Mouse (Mus musculus) forebrain, postnatal 0 days (tissue): Measurements from ENCODE around the gene Arvcf. TPM values are rescaled to one million over a fixed set of nuclear protein-coding genes. Genes with fewer than 3 reads are reported as not detected.

Source experiments
- ATAC-seq: fragments of 200-750 bp; cut with Nextera tagmentation; 2 replicates; pipeline ENCODE4 v1.8.0; 2017; ENCODE audit warnings: mild to moderate bottlenecking, moderate library complexity
- DNase-seq: peaks from one replicate; pipeline ENCODE4 v3.0.0-alpha.2; 2015
- H3K27ac ChIP-seq: fragments of 300-500 bp; sonication (generic); 2 replicates; pipeline ENCODE4 v1.5.1; 2014; ENCODE audit warnings: low read depth, mild to moderate bottlenecking, antibody characterized with exemption, low read length, moderate library complexity, mixed read lengths
- H3K27me3 ChIP-seq: fragments of 300-500 bp; sonication (generic); 2 replicates; pipeline ENCODE4 v1.6.1; 2014; ENCODE audit warnings: mild to moderate bottlenecking, low read length, mixed read lengths; ENCODE audit not compliant: insufficient read depth
- H3K36me3 ChIP-seq: fragments of 300-500 bp; sonication (generic); 2 replicates; pipeline ENCODE4 v1.6.1; 2014; ENCODE audit warnings: mild to moderate bottlenecking, moderate library complexity; ENCODE audit not compliant: insufficient read depth
- H3K4me1 ChIP-seq: fragments of 300-500 bp; sonication (generic); 2 replicates; pipeline ENCODE4 v1.6.1; 2014; ENCODE audit warnings: antibody characterized with exemption; ENCODE audit not compliant: insufficient read depth
- H3K4me2 ChIP-seq: fragments of 300-500 bp; sonication (generic); 2 replicates; pipeline ENCODE4 v1.6.1; 2014; ENCODE audit warnings: low read depth, mild to moderate bottlenecking, moderate library complexity
- H3K4me3 ChIP-seq: fragments of 300-500 bp; sonication (generic); 2 replicates; pipeline ENCODE4 v1.5.1; 2014; ENCODE audit warnings: low read depth, low read length, mixed read lengths
- H3K9ac ChIP-seq: fragments of 300-500 bp; sonication (generic); 2 replicates; pipeline ENCODE4 v1.6.1; 2014; ENCODE audit warnings: mild to moderate bottlenecking
- H3K9me3 ChIP-seq: fragments of 300-500 bp; sonication (generic); 2 replicates; pipeline ENCODE4 v1.6.1; 2016; ENCODE audit warnings: low read length
- CTCF ChIP-seq: sonication (generic); IDR thresholded peaks from 2 replicates; pipeline ENCODE4 v1.5.1; 2016; ENCODE audit warnings: antibody characterized with exemption, control low read depth, low read depth
- WGBS: fragments of 180-500 bp; shearing (Covaris S2); extraction: QIAGEN DNeasy Blood & Tissue Kit; methylation state at CpG from one replicate; pipeline ENCODE4 v1.1.7; 2014; 5-methylcytosine and 5-hydroxymethylcytosine counted together
- polyA plus RNA-seq: library from polyadenylated mRNA; unstranded; fragments of >200 nt; fragmentation: Nextera tagmentation; extraction: Ambion mirVana; gene quantifications from 2 replicates; pipeline ENCODE4 v1.2.1, GENCODE M21; 2015
- total RNA-seq: library from RNA; depleted of rRNA; stranded (reverse); fragments of >200 nt; gene quantifications from 2 replicates; pipeline ENCODE4 v1.2.3, GENCODE M21; 2014

Arvcf gene
- total and polyA plus RNA-seq, 2 experiments from 2014 or later, result 42.8 to 120 TPM

GRCm38 (mm10) chr16:18342076-18342475 is 5.9 kb upstream of the Arvcf start:
- Histone ChIP-seq H3K27me3 (no peaks in the 10 kb centered on the region), H3K9me3 (no peaks in the 10 kb centered on the region), H3K4me1 (peaks cover 9% of the 10 kb centered on the region; the same call in 1 of the 2 replicates), H3K27ac (no peak overlapping the region), H3K4me3 (no peak overlapping the region), H3K4me2 (no peak overlapping the region), H3K9ac (no peak overlapping the region), H3K36me3 (peaks cover 11% of the 10 kb centered on the region; the same call in 1 of the 2 replicates)
- WGBS, result 88% methylated on average over 2 of the region's 2 CpGs
- TF ChIP-seq CTCF, result no peak
- DNase-seq (no peak), ATAC-seq (no peak)

GRCm38 (mm10) chr16:18342650-18343570 is 5.1 kb upstream of the Arvcf start:
- H3K9me3 ChIP-seq, result no peaks in the 10 kb centered on the region
- no peak for TF ChIP-seq CTCF
- no peaks in the 10 kb centered on the region for H3K27me3 ChIP-seq
- H3K36me3 ChIP-seq, result 0 out of 2 replicates have a peak, but pooled peaks cover 6% of the 10 kb centered on the region
- H3K27ac ChIP-seq, result peak overlapping the region; percentile 6; the same call in 1 of the 2 replicates
- WGBS, result 43% methylated on average over 9 of the region's 9 CpGs
- H3K9ac ChIP-seq, result peak overlapping the region; percentile 54
- ATAC-seq (no peak), DNase-seq (no peak)
- peak overlapping the region; percentile 56 for H3K4me3 ChIP-seq
- H3K4me2 ChIP-seq, result peak overlapping the region; percentile 76
- peaks cover 16% of the 10 kb centered on the region for H3K4me1 ChIP-seq

GRCm38 (mm10) chr16:18343778-18344177 is 4.2 kb upstream of the Arvcf start:
- Histone ChIP-seq H3K27me3 (no peaks in the 10 kb centered on the region), H3K9ac (peak overlapping the region; percentile 54), H3K36me3 (no peaks in the 10 kb centered on the region), H3K9me3 (no peaks in the 10 kb centered on the region), H3K4me2 (peak overlapping the region; percentile 76), H3K4me1 (peaks cover 16% of the 10 kb centered on the region), H3K4me3 (peak overlapping the region; percentile 56), H3K27ac (peak overlapping the region; percentile 68)
- WGBS, result under 1% methylated on average over 38 of the region's 38 CpGs
- ATAC-seq (peak; percentile 95), DNase-seq (peak; percentile 97)
- no peak for TF ChIP-seq CTCF

- H3K36me3 ChIP-seq, result no peaks in the 10 kb centered on the region
- no peaks in the 10 kb centered on the region for H3K27me3 ChIP-seq
- H3K4me3 ChIP-seq, result no peak overlapping the region
- H3K4me1 ChIP-seq, result peaks cover 19% of the 10 kb centered on the region
- TF ChIP-seq CTCF, result peak; percentile 87
- no peak overlapping the region for H3K9ac ChIP-seq
- ATAC-seq, result peak; percentile 19
- H3K4me2 ChIP-seq, result no peak overlapping the region
- DNase-seq, result peak; percentile 90
- WGBS, result 3% methylated on average over 3 of the region's 3 CpGs
- H3K9me3 ChIP-seq, result no peaks in the 10 kb centered on the region
- H3K27ac ChIP-seq, result no peak overlapping the region
Observed at GRCm38 (mm10) chr16:18345243-18345642, 2.7 kb upstream of the Arvcf start.

GRCm38 (mm10) chr16:18348601-18349175 is 706 bp downstream of the Arvcf start:
- DNase-seq (peak; percentile 45), ATAC-seq (peak; percentile 2; the same call in 1 of the 2 replicates)
- Histone ChIP-seq H3K9ac (peak overlapping the region; percentile 84), H3K36me3 (no peaks in the 10 kb centered on the region), H3K4me1 (peaks cover 10% of the 10 kb centered on the region), H3K27ac (peak overlapping the region; percentile 48; the same call in 1 of the 2 replicates), H3K9me3 (no peaks in the 10 kb centered on the region), H3K4me2 (peak overlapping the region; percentile 81), H3K27me3 (no peaks in the 10 kb centered on the region), H3K4me3 (peak overlapping the region; percentile 87)
- TF ChIP-seq CTCF, result peak; percentile 21; the same call in 1 of the 2 replicates
- under 1% methylated on average over 28 of the region's 28 CpGs for WGBS

GRCm38 (mm10) chr16:18349761-18350325 is 1.9 kb downstream of the Arvcf start:
- ATAC-seq (no peak), DNase-seq (no peak)
- Histone ChIP-seq H3K36me3 (no peaks in the 10 kb centered on the region), H3K27me3 (no peaks in the 10 kb centered on the region), H3K27ac (no peak overlapping the region), H3K9ac (no peak overlapping the region), H3K4me1 (peaks cover 10% of the 10 kb centered on the region), H3K4me2 (peak overlapping the region; percentile 81), H3K4me3 (no peak overlapping the region), H3K9me3 (no peaks in the 10 kb centered on the region)
- TF ChIP-seq CTCF, result no peak
- 70% methylated on average over 12 of the region's 12 CpGs for WGBS
